Mouse (Mus musculus): ENCODE data around the gene Lima1. TPM values are rescaled to one million over a fixed set of nuclear protein-coding genes. Genes with fewer than 3 reads are reported as not detected.
"Not testable (repeated sequence)": the region's sequence is repeated elsewhere in the genome, so short reads cannot be mapped to it uniquely, and the experiment has no call there.

The Lima1 gene
- polyA plus RNA-seq, 1 experiment from 2014 or later: 18.6 TPM

GRCm38 (mm10) chr15:99889275-99889874 is 14.1 kb upstream of the Lima1 start:
- Histone ChIP-seq H3K4me1 (ENCODE audit: control insufficient read depth in 2 of 2, insufficient read depth in 2 of 2, low read length in 2 of 2) (peaks cover 4% of the 10 kb centered on the region in 2 experiments; a peak in 3 of 4 replicates), H3K4me3 (ENCODE audit: control insufficient read depth in 1 of 2, insufficient read depth in 1 of 2, low read depth in 1 of 2, low read length in 2 of 2) (no peak overlapping the region), H3K36me3 (ENCODE audit: control insufficient read depth, insufficient read depth, low read length) (no peaks in the 10 kb centered on the region), H3K27me3 (ENCODE audit: control insufficient read depth, insufficient read depth, low read length) (no peaks in the 10 kb centered on the region), H3K9me3 (ENCODE audit: control insufficient read depth, low read length) (no peaks in the 10 kb centered on the region), H3K9ac (ENCODE audit: low read length) (no peak overlapping the region), H3K4me2 (ENCODE audit: low read length) (no peak overlapping the region), H3K27ac (replicated peaks in 1 of 2; ENCODE audit: control insufficient read depth in 1 of 2, insufficient read depth in 1 of 2, low read depth in 2 of 2, low read length in 2 of 2) (no peak overlapping the region)
- ATAC-seq (ENCODE audit: insufficient number of reproducible peaks, insufficient read depth, low FRiP score, low read depth): no peak
- whole genome bisulfite sequencing: 46% methylated on average over 8 of the region's 8 CpGs

DNA sequence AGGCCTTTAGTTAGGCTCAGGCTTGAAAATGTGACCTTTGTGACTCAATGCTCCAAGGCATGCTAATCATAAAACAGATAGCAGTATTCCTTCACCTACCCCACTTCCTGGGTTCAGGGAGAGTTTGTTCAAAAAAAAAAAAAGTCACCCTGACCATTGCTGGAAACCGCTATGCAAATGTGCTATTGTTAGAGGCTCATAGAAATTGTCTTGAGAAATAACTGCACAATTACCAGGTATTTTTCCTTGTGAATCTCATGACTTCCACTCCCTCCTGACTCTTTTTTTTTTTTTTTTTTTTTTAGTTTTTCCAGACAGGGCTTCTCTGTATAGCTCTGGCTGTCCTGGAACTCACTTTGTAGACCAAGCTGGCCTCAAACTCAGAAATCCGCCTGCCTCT is 11.9 kb upstream of the Lima1 start:
- H3K4me2 ChIP-seq (ENCODE audit: low read length); H3K36me3 ChIP-seq (ENCODE audit: control insufficient read depth, insufficient read depth, low read length); H3K4me1 ChIP-seq (ENCODE audit: control insufficient read depth in 2 of 2, insufficient read depth in 2 of 2, low read length in 2 of 2); H3K27ac ChIP-seq (replicated peaks in 1 of 2; ENCODE audit: control insufficient read depth in 1 of 2, insufficient read depth in 1 of 2, low read depth in 2 of 2, low read length in 2 of 2); H3K27me3 ChIP-seq (ENCODE audit: control insufficient read depth, insufficient read depth, low read length); H3K9ac ChIP-seq (ENCODE audit: low read length); H3K9me3 ChIP-seq (ENCODE audit: control insufficient read depth, low read length); H3K4me3 ChIP-seq (ENCODE audit: control insufficient read depth in 1 of 2, insufficient read depth in 1 of 2, low read depth in 1 of 2, low read length in 2 of 2); ATAC-seq (ENCODE audit: insufficient number of reproducible peaks, insufficient read depth, low FRiP score, low read depth): not testable (repeated sequence)
- WGBS: 89% methylated on average over 2 of the region's 2 CpGs

DNA sequence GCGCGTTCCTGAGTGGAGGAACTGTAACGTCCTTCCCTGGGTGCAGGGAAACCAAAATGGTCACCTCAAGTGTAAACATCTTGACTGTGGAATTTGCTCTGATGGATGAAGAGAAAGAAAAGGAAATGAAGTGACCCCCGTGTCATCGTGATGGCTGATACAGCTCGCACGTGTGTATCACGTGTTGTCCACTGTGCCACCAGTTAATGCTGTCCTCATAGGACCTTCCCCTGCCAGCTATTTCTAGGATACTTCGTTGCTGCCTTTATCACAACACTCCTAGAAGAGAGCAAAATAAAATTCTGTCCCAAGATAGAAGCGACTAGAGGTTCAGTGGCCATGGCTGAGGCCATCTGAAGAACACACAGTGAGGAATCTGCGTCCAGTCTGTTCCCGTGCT is 8.8 kb upstream of the Lima1 start:
- WGBS: 66% methylated on average over 12 of the region's 12 CpGs

DNA sequence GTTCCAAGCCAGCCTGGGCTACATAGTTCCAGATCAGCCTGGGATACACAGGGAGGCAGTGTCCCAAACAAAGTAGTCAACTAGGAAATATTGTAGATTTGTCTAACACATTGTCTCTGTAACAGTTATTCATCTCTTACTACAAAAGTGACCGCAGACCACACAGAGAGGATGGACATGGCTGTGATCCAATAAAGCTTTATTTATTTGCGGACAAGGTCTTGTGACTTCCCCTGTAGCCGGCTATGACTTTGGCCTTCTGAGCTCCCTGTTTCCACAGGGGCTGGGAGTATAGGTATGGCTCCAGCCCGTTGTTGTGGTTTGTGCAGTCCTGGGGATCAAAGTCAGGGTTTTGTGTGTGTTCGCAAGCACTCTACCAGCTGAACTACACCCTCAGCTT is 3.3 kb upstream of the Lima1 start:
- Histone ChIP-seq H3K4me1 (ENCODE audit: control insufficient read depth in 2 of 2, insufficient read depth in 2 of 2, low read length in 2 of 2) (peaks cover 5 to 12% of the 10 kb centered on the region in 2 experiments; a peak in 3 of 4 replicates), H3K27ac (replicated peaks in 1 of 2; ENCODE audit: control insufficient read depth in 1 of 2, insufficient read depth in 1 of 2, low read depth in 2 of 2, low read length in 2 of 2) (no peak overlapping the region), H3K9ac (ENCODE audit: low read length) (no peak overlapping the region), H3K4me3 (ENCODE audit: control insufficient read depth in 1 of 2, insufficient read depth in 1 of 2, low read depth in 1 of 2, low read length in 2 of 2) (no peak overlapping the region), H3K4me2 (ENCODE audit: low read length) (no peak overlapping the region), H3K9me3 (ENCODE audit: control insufficient read depth, low read length) (no peaks in the 10 kb centered on the region), H3K27me3 (ENCODE audit: control insufficient read depth, insufficient read depth, low read length) (no peaks in the 10 kb centered on the region), H3K36me3 (ENCODE audit: control insufficient read depth, insufficient read depth, low read length) (no peaks in the 10 kb centered on the region)
- 87% methylated on average over 5 of the region's 5 CpGs for WGBS
- ATAC-seq (ENCODE audit: insufficient number of reproducible peaks, insufficient read depth, low FRiP score, low read depth): no peak

More for the DNA sequence above, 8.8 kb upstream of the Lima1 start:
- no peak overlapping the region for H3K4me3 ChIP-seq (ENCODE audit: control insufficient read depth in 1 of 2, insufficient read depth in 1 of 2, low read depth in 1 of 2, low read length in 2 of 2)
- no peak overlapping the region for H3K4me2 ChIP-seq (ENCODE audit: low read length)
- no peaks in the 10 kb centered on the region for H3K4me1 ChIP-seq (ENCODE audit: control insufficient read depth in 2 of 2, insufficient read depth in 2 of 2, low read length in 2 of 2)
- ATAC-seq (ENCODE audit: insufficient number of reproducible peaks, insufficient read depth, low FRiP score, low read depth): no peak
- no peak overlapping the region for H3K27ac ChIP-seq (replicated peaks in 1 of 2; ENCODE audit: control insufficient read depth in 1 of 2, insufficient read depth in 1 of 2, low read depth in 2 of 2, low read length in 2 of 2)
- H3K9ac ChIP-seq (ENCODE audit: low read length): no peak overlapping the region
- H3K36me3 ChIP-seq (ENCODE audit: control insufficient read depth, insufficient read depth, low read length): no peaks in the 10 kb centered on the region
- H3K9me3 ChIP-seq (ENCODE audit: control insufficient read depth, low read length): no peaks in the 10 kb centered on the region
- H3K27me3 ChIP-seq (ENCODE audit: control insufficient read depth, insufficient read depth, low read length): no peaks in the 10 kb centered on the region

GRCm38 (mm10) chr15:99874612-99875333 is 483 bp downstream of the Lima1 start:
- Histone ChIP-seq H3K36me3 (ENCODE audit: control insufficient read depth, insufficient read depth, low read length) (no peaks in the 10 kb centered on the region), H3K27ac (replicated peaks in 1 of 2; ENCODE audit: control insufficient read depth in 1 of 2, insufficient read depth in 1 of 2, low read depth in 2 of 2, low read length in 2 of 2) (peak overlapping the region in 1 of 2 experiments; percentile 75; a peak in 2 of 4 replicates), H3K4me3 (ENCODE audit: control insufficient read depth in 1 of 2, insufficient read depth in 1 of 2, low read depth in 1 of 2, low read length in 2 of 2) (peak overlapping the region; percentile 84 to 86), H3K9ac (ENCODE audit: low read length) (peak overlapping the region; percentile 76), H3K4me1 (ENCODE audit: control insufficient read depth in 2 of 2, insufficient read depth in 2 of 2, low read length in 2 of 2) (peaks cover 5 to 12% of the 10 kb centered on the region in 2 experiments; a peak in 3 of 4 replicates), H3K27me3 (ENCODE audit: control insufficient read depth, insufficient read depth, low read length) (no peaks in the 10 kb centered on the region), H3K4me2 (ENCODE audit: low read length) (peak overlapping the region; percentile 99), H3K9me3 (ENCODE audit: control insufficient read depth, low read length) (no peaks in the 10 kb centered on the region)
- ATAC-seq (ENCODE audit: insufficient number of reproducible peaks, insufficient read depth, low FRiP score, low read depth): peak; percentile 14; the same call in 1 of the 2 replicates
- WGBS: 7% methylated on average over 30 of the region's 30 CpGs

- H3K4me1 ChIP-seq (ENCODE audit: control insufficient read depth in 2 of 2, insufficient read depth in 2 of 2, low read length in 2 of 2): peaks cover 5 to 12% of the 10 kb centered on the region in 2 experiments; a peak in 3 of 4 replicates
- no peak overlapping the region for H3K4me3 ChIP-seq (ENCODE audit: control insufficient read depth in 1 of 2, insufficient read depth in 1 of 2, low read depth in 1 of 2, low read length in 2 of 2)
- H3K9me3 ChIP-seq (ENCODE audit: control insufficient read depth, low read length): no peaks in the 10 kb centered on the region
- H3K27me3 ChIP-seq (ENCODE audit: control insufficient read depth, insufficient read depth, low read length): no peaks in the 10 kb centered on the region
- H3K36me3 ChIP-seq (ENCODE audit: control insufficient read depth, insufficient read depth, low read length): no peaks in the 10 kb centered on the region
- H3K9ac ChIP-seq (ENCODE audit: low read length): no peak overlapping the region
- ATAC-seq (ENCODE audit: insufficient number of reproducible peaks, insufficient read depth, low FRiP score, low read depth): no peak
- no peak overlapping the region for H3K4me2 ChIP-seq (ENCODE audit: low read length)
- 79% methylated on average over 3 of the region's 3 CpGs for WGBS
- H3K27ac ChIP-seq (replicated peaks in 1 of 2; ENCODE audit: control insufficient read depth in 1 of 2, insufficient read depth in 1 of 2, low read depth in 2 of 2, low read length in 2 of 2): no peak overlapping the region
Observed at GRCm38 (mm10) chr15:99872543-99872942, 2.7 kb downstream of the Lima1 start.

- no peaks in the 10 kb centered on the region for H3K9me3 ChIP-seq (ENCODE audit: control insufficient read depth, low read length)
- ATAC-seq (ENCODE audit: insufficient number of reproducible peaks, insufficient read depth, low FRiP score, low read depth): no peak
- H3K4me3 ChIP-seq (ENCODE audit: control insufficient read depth in 1 of 2, insufficient read depth in 1 of 2, low read depth in 1 of 2, low read length in 2 of 2): no peak overlapping the region
- no peaks in the 10 kb centered on the region for H3K36me3 ChIP-seq (ENCODE audit: control insufficient read depth, insufficient read depth, low read length)
- peaks cover 0 to 6% of the 10 kb centered on the region in 2 experiments; a peak in 2 of 4 replicates for H3K4me1 ChIP-seq (ENCODE audit: control insufficient read depth in 2 of 2, insufficient read depth in 2 of 2, low read length in 2 of 2)
- H3K27me3 ChIP-seq (ENCODE audit: control insufficient read depth, insufficient read depth, low read length): no peaks in the 10 kb centered on the region
- no peak overlapping the region for H3K9ac ChIP-seq (ENCODE audit: low read length)
- no peak overlapping the region for H3K4me2 ChIP-seq (ENCODE audit: low read length)
- H3K27ac ChIP-seq (replicated peaks in 1 of 2; ENCODE audit: control insufficient read depth in 1 of 2, insufficient read depth in 1 of 2, low read depth in 2 of 2, low read length in 2 of 2): no peak overlapping the region
- 57% methylated on average over 4 of the region's 4 CpGs for WGBS
Observed at GRCm38 (mm10) chr15:99867654-99868053, 7.6 kb downstream of the Lima1 start.
